In the genomic region with DNA sequence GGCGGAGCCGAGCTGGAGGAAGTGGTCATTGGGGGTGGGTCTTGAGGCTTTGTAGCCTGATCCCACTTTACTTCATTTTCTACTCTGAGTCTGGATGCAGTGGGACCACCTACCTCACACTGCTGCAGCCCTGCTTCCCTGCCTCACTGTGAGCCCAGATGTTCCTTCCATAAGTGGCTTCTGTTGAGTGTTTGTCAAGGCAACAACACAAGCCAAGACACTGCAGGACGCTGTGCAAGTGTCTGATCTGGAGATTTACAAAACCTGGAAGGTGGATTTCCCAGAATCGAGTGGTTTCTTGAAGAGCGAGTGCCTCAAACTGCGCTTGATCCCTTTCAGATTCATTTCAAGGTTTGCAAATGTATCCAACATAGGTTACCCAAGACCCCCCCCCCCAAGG, we compare ENCODE assay signal across 27 mouse cellular contexts. TPM values are rescaled to one million over a fixed set of nuclear protein-coding genes. Genes with fewer than 3 reads are reported as not detected.
DNase-seq lines count a peak whose midpoint lies in the region; ATAC-seq and TF ChIP-seq lines count a peak whose summit lies in the region.
"Had no signal": no experiment of that assay in that cellular context is flagged by ENCODE, and none has a peak within 500 bp of the region (broad histone marks: within the 10 kb centered on the region; RNA-seq: fewer than 3 reads in every experiment).

No protein-coding gene starts in this region.

- TF ChIP-seq CTCF in lung, embryonic 14.5 days (IDR thresholded peaks at IDR 0.05; ENCODE audit: low read depth): no peak

- DNase-seq in embryo, embryonic 10.5 days (ENCODE audit: low spot score): peak; percentile 38
- DNase-seq in embryo, embryonic 11 days: no peak
- peak; percentile 39 for DNase-seq in lung, embryonic 14.5 days
- no peak for DNase-seq in lung, postnatal 10 days
- DNase-seq in ZHBTc4 (ENCODE audit: low read depth, low spot score): peak; percentile 47
- DNase-seq in kidney, postnatal 25 days: no peak
- no peak for DNase-seq in spleen, postnatal 36 days (ENCODE audit: low spot score in 2 of 2)
- DNase-seq: adrenal gland, adult 8-10 months; adrenal gland, postnatal 25 days; cerebellum, adult 11-12 months; cerebellum, adult 8-10 months; cerebellum, postnatal 10 days; cerebellum, postnatal 36 days; forebrain, postnatal 0 days; gastrocnemius, postnatal 25 days; heart, adult 2 months; heart, postnatal 14 days had no signal

- no peak overlapping the region for H3K4me3 ChIP-seq in lung, embryonic 14.5 days (ENCODE audit: low read depth, low read length)
- H3K4me3 ChIP-seq: embryonic facial prominence, embryonic 12.5 days; embryonic facial prominence, embryonic 15.5 days; heart, adult 2 months; heart, embryonic 10.5 days; heart, embryonic 13.5 days; hindbrain, embryonic 12.5 days had no signal

- no peak overlapping the region for H3K9ac ChIP-seq in lung, embryonic 14.5 days
- H3K9ac ChIP-seq: embryonic facial prominence, embryonic 12.5 days; embryonic facial prominence, embryonic 15.5 days; forebrain, postnatal 0 days; heart, embryonic 13.5 days; hindbrain, embryonic 12.5 days had no signal

- no peak overlapping the region for H3K27ac ChIP-seq in lung, embryonic 14.5 days (ENCODE audit: low read depth)
- H3K27ac ChIP-seq: embryonic facial prominence, embryonic 12.5 days; embryonic facial prominence, embryonic 15.5 days; heart, adult 2 months; heart, embryonic 10.5 days; heart, embryonic 13.5 days; hindbrain, embryonic 12.5 days had no signal

- H3K27me3 ChIP-seq in lung, embryonic 14.5 days (ENCODE audit: insufficient read depth, low read length): no peaks in the 10 kb centered on the region
- H3K27me3 ChIP-seq: embryonic facial prominence, embryonic 12.5 days; embryonic facial prominence, embryonic 15.5 days; heart, embryonic 13.5 days; hindbrain, embryonic 12.5 days; Patski had no signal

- 79% methylated on average over 6 of the region's 6 CpGs for WGBS in lung, embryonic 14.5 days

- ATAC-seq in lung, embryonic 14.5 days (ENCODE audit: insufficient read depth): no peak
- ATAC-seq: activated CD4-positive, CD25-positive, alpha-beta regulatory T cell, adult 4 months; forebrain, embryonic 14.5 days; forebrain, postnatal 0 days; hindbrain, embryonic 16.5 days; Patski had no signal

- no peaks in the 10 kb centered on the region for H3K36me3 ChIP-seq in lung, embryonic 14.5 days (ENCODE audit: insufficient read depth)
- H3K36me3 ChIP-seq: embryonic facial prominence, embryonic 12.5 days; embryonic facial prominence, embryonic 15.5 days; G1E; heart, embryonic 10.5 days; heart, embryonic 13.5 days; hindbrain, embryonic 12.5 days had no signal

- no peaks in the 10 kb centered on the region for H3K9me3 ChIP-seq in lung, embryonic 14.5 days (ENCODE audit: low read depth, low read length)
- H3K9me3 ChIP-seq: embryonic facial prominence, embryonic 12.5 days; embryonic facial prominence, embryonic 15.5 days; G1E; heart, embryonic 10.5 days; heart, embryonic 13.5 days; hindbrain, embryonic 12.5 days had no signal

- no peak overlapping the region for H3K4me2 ChIP-seq in lung, embryonic 14.5 days
- H3K4me2 ChIP-seq: embryonic facial prominence, embryonic 12.5 days; embryonic facial prominence, embryonic 15.5 days; heart, embryonic 13.5 days; hindbrain, embryonic 12.5 days had no signal

- no peaks in the 10 kb centered on the region for H3K4me1 ChIP-seq in lung, embryonic 14.5 days (ENCODE audit: insufficient read depth)
- H3K4me1 ChIP-seq: embryonic facial prominence, embryonic 12.5 days; embryonic facial prominence, embryonic 15.5 days; heart, embryonic 13.5 days; hindbrain, embryonic 12.5 days had no signal

RNA-seq across cellular contexts. Expression of a gene that starts 20.6 kb away (rescaled TPM):
- 701 and 711 TPM in 2 replicates for polyA plus RNA-seq in lung, embryonic 14.5 days (2014; fragmentation: Nextera tagmentation; extraction: Ambion mirVana)

Comparison
In these comparisons a context has a peak if more than half of its experiments do, and no peak if none do; other contexts are left out.
1. DNase-seq: peak in embryo, embryonic 10.5 days (single experiment), lung, embryonic 14.5 days (single experiment) and ZHBTc4 (single experiment); none in embryo, embryonic 11 days (single experiment), lung, postnatal 10 days (single experiment), kidney, postnatal 25 days (0 of 2) and spleen, postnatal 36 days (0 of 2).